Mouse (Mus musculus): ENCODE results near the gene Ssc4d. TPM values are rescaled to one million over a fixed set of nuclear protein-coding genes. Genes with fewer than 3 reads are reported as not detected.

The Ssc4d gene
- polyA plus RNA-seq, 1 experiment = 0.62 TPM

DNA sequence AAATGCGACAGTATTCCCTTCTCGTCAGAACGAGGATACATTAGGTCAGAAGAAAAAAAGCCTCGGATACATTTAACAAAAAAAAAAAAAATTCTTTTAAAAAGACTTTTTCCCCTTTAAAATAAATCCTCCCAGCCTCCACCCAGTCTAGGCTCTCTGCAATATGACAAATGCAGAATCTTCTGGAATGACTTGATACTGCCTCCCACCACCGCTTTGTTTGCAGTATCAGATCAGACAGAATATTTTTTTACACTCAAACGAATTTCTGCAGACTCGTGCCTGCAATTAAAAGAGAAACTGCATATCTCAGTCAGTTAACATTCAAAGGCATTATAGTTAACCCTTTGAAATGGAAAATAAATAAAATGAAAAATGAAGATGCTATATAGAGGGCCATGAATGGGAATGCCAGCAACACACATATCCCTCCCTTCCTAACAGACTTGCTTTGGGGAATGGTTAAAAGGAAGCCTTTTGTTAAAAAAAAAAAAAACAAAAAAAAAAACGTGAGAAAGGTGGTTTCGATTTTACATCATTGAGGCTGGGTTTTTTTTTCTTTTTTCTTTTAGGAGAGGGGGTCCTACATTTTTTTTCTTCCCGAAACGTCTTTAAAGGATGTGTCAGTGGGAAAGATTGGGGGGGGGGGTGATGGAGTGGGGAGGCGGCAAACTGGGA lies 41.0 kb downstream of the Ssc4d start:
- peak overlapping the region; percentile 94 for H3K4me3 ChIP-seq (ENCODE audit: control insufficient read depth, low read depth, low read length)

DNA sequence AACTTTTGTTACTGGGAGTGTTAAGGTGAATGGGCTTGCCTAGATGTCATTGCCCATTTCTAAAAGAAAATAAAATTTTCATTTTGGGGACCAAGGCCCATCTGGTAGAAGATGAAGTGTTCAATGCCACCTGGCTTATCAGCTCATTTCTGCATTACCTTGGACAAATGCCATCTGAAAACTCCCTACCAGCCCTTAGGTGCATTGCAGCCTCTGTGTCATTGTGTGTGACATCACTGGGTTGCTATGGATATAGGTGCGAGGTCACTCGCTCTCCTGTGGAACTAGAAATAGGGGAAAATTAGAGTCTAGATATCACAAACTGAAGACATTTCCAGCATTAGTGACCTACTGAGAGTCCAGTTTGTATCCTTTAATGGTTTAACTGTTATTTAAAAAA lies 42.0 kb downstream of the Ssc4d start:
- Histone ChIP-seq H3K27me3 (ENCODE audit: control insufficient read depth, insufficient read depth, low read length) (no peaks in the 10 kb centered on the region), H3K36me3 (ENCODE audit: control insufficient read depth, insufficient read depth, low read length) (no peaks in the 10 kb centered on the region), H3K4me3 (ENCODE audit: control insufficient read depth, low read depth, low read length) (no peak overlapping the region), H3K27ac (ENCODE audit: control insufficient read depth, insufficient read depth, low read depth, low read length) (no peak overlapping the region), H3K4me1 (ENCODE audit: control insufficient read depth, insufficient read depth, low read length) (peaks cover 9% of the 10 kb centered on the region)
- no peak for TF ChIP-seq CTCF (IDR thresholded peaks at IDR 0.05; ENCODE audit: control insufficient read depth, insufficient read depth, insufficient replicate concordance, low read depth, low read length)
- TF ChIP-seq POLR2A (IDR thresholded peaks at IDR 0.05; ENCODE audit: control insufficient read depth, low read depth, low read length) = no peak

More for the DNA sequence above, 41.0 kb downstream of the Ssc4d start:
- no peak for TF ChIP-seq POLR2A (IDR thresholded peaks at IDR 0.05; ENCODE audit: control insufficient read depth, low read depth, low read length)
- Histone ChIP-seq H3K27ac (ENCODE audit: control insufficient read depth, insufficient read depth, low read depth, low read length) (no peak overlapping the region), H3K36me3 (ENCODE audit: control insufficient read depth, insufficient read depth, low read length) (no peaks in the 10 kb centered on the region), H3K27me3 (ENCODE audit: control insufficient read depth, insufficient read depth, low read length) (no peaks in the 10 kb centered on the region), H3K4me1 (ENCODE audit: control insufficient read depth, insufficient read depth, low read length) (peaks cover 9% of the 10 kb centered on the region)

DNA sequence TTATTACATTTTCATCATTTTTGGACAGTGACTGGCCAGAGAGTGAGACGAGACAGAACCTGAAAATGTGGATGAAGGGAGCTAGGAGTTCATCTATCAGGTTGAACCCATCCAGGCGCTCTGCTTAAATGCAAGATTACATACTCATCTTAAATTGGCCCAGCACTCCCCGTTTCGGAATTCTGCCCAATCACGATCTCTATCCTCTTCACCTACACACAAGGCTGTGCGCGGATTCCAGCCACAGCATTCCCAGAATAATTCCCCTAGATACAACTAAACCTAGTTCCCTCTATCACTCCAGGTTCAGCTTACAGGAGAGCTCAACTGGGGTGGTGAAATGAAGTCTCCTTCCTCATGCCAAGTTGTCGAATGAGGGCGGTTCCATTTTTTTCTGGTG lies 42.8 kb downstream of the Ssc4d start:
- peaks cover 9% of the 10 kb centered on the region for H3K4me1 ChIP-seq (ENCODE audit: control insufficient read depth, insufficient read depth, low read length)
- no peaks in the 10 kb centered on the region for H3K36me3 ChIP-seq (ENCODE audit: control insufficient read depth, insufficient read depth, low read length)
- TF ChIP-seq POLR2A (IDR thresholded peaks at IDR 0.05; ENCODE audit: control insufficient read depth, low read depth, low read length) (no peak), CTCF (IDR thresholded peaks at IDR 0.05; ENCODE audit: control insufficient read depth, insufficient read depth, insufficient replicate concordance, low read depth, low read length) (no peak)
- H3K27ac ChIP-seq (ENCODE audit: control insufficient read depth, insufficient read depth, low read depth, low read length) = no peak overlapping the region
- no peak overlapping the region for H3K4me3 ChIP-seq (ENCODE audit: control insufficient read depth, low read depth, low read length)
- H3K27me3 ChIP-seq (ENCODE audit: control insufficient read depth, insufficient read depth, low read length) = no peaks in the 10 kb centered on the region

DNA sequence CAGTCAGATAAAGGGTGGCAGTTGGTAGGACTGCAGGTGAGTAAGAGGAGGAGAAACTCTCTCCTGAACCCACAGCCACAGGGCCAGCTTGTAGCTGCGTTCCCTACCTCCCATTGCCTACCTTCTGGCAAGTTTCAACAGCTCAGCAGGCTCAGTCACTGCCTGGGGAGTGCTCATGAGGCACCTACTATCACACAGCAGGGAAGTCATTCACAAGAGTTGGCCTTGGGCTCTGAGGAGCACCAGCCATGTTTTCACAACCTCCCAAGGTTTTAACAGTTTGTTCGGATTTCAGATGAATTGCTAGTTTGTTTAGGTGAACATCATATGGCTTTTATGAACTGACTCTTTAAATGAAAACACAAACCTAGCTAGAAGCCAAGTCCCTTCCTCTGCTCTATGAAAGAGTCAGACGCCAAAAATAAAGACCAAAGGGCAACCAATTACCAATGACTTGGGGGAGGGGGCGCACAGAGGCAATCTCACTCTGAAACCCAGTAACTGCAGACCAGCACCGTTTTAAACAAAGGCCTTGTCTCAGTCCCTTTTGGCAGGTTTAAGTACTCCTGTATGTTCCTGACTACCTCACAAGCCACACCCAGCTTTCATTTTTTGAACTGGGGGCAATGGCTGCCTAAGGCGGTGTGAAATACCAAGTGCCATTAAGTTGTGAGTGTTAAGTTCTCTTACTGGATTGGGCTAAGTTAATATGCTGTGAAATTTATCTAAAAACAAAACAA lies 44.5 kb downstream of the Ssc4d start:
- H3K27me3 ChIP-seq (ENCODE audit: control insufficient read depth, insufficient read depth, low read length) = no peaks in the 10 kb centered on the region
- no peak overlapping the region for H3K4me3 ChIP-seq (ENCODE audit: control insufficient read depth, low read depth, low read length)
- H3K27ac ChIP-seq (ENCODE audit: control insufficient read depth, insufficient read depth, low read depth, low read length) = no peak overlapping the region
- TF ChIP-seq CTCF (IDR thresholded peaks at IDR 0.05; ENCODE audit: control insufficient read depth, insufficient read depth, insufficient replicate concordance, low read depth, low read length) (no peak), POLR2A (IDR thresholded peaks at IDR 0.05; ENCODE audit: control insufficient read depth, low read depth, low read length) (no peak)
- H3K36me3 ChIP-seq (ENCODE audit: control insufficient read depth, insufficient read depth, low read length) = no peaks in the 10 kb centered on the region
- peaks cover 3% of the 10 kb centered on the region for H3K4me1 ChIP-seq (ENCODE audit: control insufficient read depth, insufficient read depth, low read length)

DNA sequence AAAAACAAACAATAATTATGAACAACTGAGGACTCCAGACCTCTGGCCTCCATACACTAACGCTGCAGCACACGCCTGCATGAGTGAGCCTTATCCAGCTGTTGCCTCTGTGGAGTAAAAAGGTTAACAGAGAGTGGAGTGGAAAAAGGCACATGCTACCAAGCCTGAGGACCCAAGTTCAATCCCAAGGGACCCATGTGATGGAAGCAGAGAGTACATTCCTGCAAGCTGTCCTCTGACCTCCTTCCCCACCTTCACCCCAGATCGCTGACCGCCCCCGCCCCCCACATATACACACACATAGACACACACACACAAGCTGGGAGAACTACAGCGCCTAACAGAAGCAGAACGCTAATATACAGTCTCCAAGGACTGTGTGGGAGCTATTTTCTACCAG lies 50.4 kb downstream of the Ssc4d start:
- H3K36me3 ChIP-seq (ENCODE audit: control insufficient read depth, insufficient read depth, low read length) = no peaks in the 10 kb centered on the region
- TF ChIP-seq POLR2A (IDR thresholded peaks at IDR 0.05; ENCODE audit: control insufficient read depth, low read depth, low read length) = no peak
- TF ChIP-seq CTCF (IDR thresholded peaks at IDR 0.05; ENCODE audit: control insufficient read depth, insufficient read depth, insufficient replicate concordance, low read depth, low read length) = no peak
- no peak overlapping the region for H3K27ac ChIP-seq (ENCODE audit: control insufficient read depth, insufficient read depth, low read depth, low read length)
- no peaks in the 10 kb centered on the region for H3K4me1 ChIP-seq (ENCODE audit: control insufficient read depth, insufficient read depth, low read length)
- H3K27me3 ChIP-seq (ENCODE audit: control insufficient read depth, insufficient read depth, low read length) = no peaks in the 10 kb centered on the region
- no peak overlapping the region for H3K4me3 ChIP-seq (ENCODE audit: control insufficient read depth, low read depth, low read length)

DNA sequence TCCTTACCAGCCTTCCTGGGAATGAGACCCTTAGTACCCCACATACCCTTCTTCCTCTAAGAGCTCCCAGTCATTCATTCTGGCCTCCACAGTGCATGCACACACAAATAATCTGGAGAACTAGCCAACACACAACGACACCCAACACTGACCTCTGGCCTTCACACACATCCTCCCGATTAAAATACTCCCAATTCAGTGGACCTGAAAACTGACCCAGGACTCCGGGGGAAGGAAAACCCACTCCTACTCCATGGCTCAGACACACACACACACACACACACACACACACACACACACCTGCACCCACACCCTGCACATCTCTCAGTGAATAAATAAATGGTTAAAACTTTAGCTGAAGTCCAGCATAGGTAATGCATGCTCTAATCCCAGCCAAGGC lies 54.4 kb downstream of the Ssc4d start:
- no peaks in the 10 kb centered on the region for H3K36me3 ChIP-seq (ENCODE audit: control insufficient read depth, insufficient read depth, low read length)

DNA sequence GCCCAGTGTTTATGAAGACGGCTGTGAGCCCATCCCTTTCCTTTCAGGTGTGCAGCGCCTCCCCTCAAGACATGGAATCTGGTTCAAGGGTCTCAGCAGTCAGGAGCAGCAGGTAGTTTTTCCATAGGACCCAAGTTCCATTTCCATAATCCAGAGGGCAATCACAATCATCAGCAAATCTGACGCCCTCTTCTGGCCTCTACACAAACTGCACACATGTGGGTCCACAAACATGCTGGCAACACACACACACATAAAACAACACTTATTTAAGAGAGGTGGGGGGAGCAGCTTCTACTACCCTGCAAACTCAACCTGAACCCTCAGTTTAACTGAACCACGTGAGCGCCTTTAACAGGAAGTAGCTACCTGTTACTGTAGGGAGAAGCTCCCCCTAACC lies 55.7 kb downstream of the Ssc4d start:
- H3K4me1 ChIP-seq (ENCODE audit: control insufficient read depth, insufficient read depth, low read length) = 0 out of 2 replicates have a peak, but pooled peaks cover 2% of the 10 kb centered on the region
- no peaks in the 10 kb centered on the region for H3K36me3 ChIP-seq (ENCODE audit: control insufficient read depth, insufficient read depth, low read length)
- no peak overlapping the region for H3K4me3 ChIP-seq (ENCODE audit: control insufficient read depth, low read depth, low read length)
- no peak overlapping the region for H3K27ac ChIP-seq (ENCODE audit: control insufficient read depth, insufficient read depth, low read depth, low read length)
- TF ChIP-seq CTCF (IDR thresholded peaks at IDR 0.05; ENCODE audit: control insufficient read depth, insufficient read depth, insufficient replicate concordance, low read depth, low read length) (no peak), POLR2A (IDR thresholded peaks at IDR 0.05; ENCODE audit: control insufficient read depth, low read depth, low read length) (no peak)
- no peaks in the 10 kb centered on the region for H3K27me3 ChIP-seq (ENCODE audit: control insufficient read depth, insufficient read depth, low read length)

More for the DNA sequence above, 54.4 kb downstream of the Ssc4d start:
- TF ChIP-seq CTCF (IDR thresholded peaks at IDR 0.05; ENCODE audit: control insufficient read depth, insufficient read depth, insufficient replicate concordance, low read depth, low read length) (no peak), POLR2A (IDR thresholded peaks at IDR 0.05; ENCODE audit: control insufficient read depth, low read depth, low read length) (no peak)
- no peak overlapping the region for H3K27ac ChIP-seq (ENCODE audit: control insufficient read depth, insufficient read depth, low read depth, low read length)
- H3K4me3 ChIP-seq (ENCODE audit: control insufficient read depth, low read depth, low read length) = no peak overlapping the region
- H3K4me1 ChIP-seq (ENCODE audit: control insufficient read depth, insufficient read depth, low read length) = 0 out of 2 replicates have a peak, but pooled peaks cover 2% of the 10 kb centered on the region
- H3K27me3 ChIP-seq (ENCODE audit: control insufficient read depth, insufficient read depth, low read length) = no peaks in the 10 kb centered on the region

Measured in testis, adult 2 months (tissue).